Mouse (Mus musculus): Measurements from ENCODE around the gene Hormad1.
"Not testable (repeated sequence)": the region's sequence is repeated elsewhere in the genome, so short reads cannot be mapped to it uniquely, and the experiment has no call there.

Hormad1 gene

GRCm38 (mm10) chr3:95559437-95559836 lies at the start of gene Hormad1:
TSS of gene Hormad1 (plus strand) at chr3:95559677.
- DNase-seq = no peak

- peak; percentile 34 for DNase-seq
Observed at GRCm38 (mm10) chr3:95511611-95512180, 47.8 kb upstream of the Hormad1 start.

- DNase-seq = no peak
Observed at GRCm38 (mm10) chr3:95516614-95517041, 42.8 kb upstream of the Hormad1 start.

GRCm38 (mm10) chr3:95517493-95517898 lies 42.0 kb upstream of the Hormad1 start:
- peak; percentile 62 to 80 for DNase-seq

GRCm38 (mm10) chr3:95518891-95519290 lies 40.6 kb upstream of the Hormad1 start:
- no peak for DNase-seq

- DNase-seq = no peak
Observed at GRCm38 (mm10) chr3:95519315-95519714, 40.2 kb upstream of the Hormad1 start.

- DNase-seq = no peak
Observed at GRCm38 (mm10) chr3:95520100-95520499, 39.4 kb upstream of the Hormad1 start.

- DNase-seq = peak in 1 of 2 experiments; percentile 37
Observed at GRCm38 (mm10) chr3:95521168-95521567, 38.3 kb upstream of the Hormad1 start.

- peak in 1 of 2 experiments; percentile 21 for DNase-seq
Observed at GRCm38 (mm10) chr3:95523662-95524061, 35.8 kb upstream of the Hormad1 start.

GRCm38 (mm10) chr3:95524673-95525072 lies 34.8 kb upstream of the Hormad1 start:
- DNase-seq = no peak

- DNase-seq = no peak
Observed at GRCm38 (mm10) chr3:95526111-95526510, 33.4 kb upstream of the Hormad1 start.

- DNase-seq = peak in 1 of 2 experiments; percentile 27
Observed at GRCm38 (mm10) chr3:95526622-95527211, 32.8 kb upstream of the Hormad1 start, which contains the start of gene Ctss. TSS of gene Ctss (plus strand) at chr3:95526786.

- DNase-seq = no peak
Observed at GRCm38 (mm10) chr3:95529814-95530213, 29.7 kb upstream of the Hormad1 start.

GRCm38 (mm10) chr3:95531025-95531424 lies 28.5 kb upstream of the Hormad1 start:
- no peak for DNase-seq

- DNase-seq = no peak
Observed at GRCm38 (mm10) chr3:95533364-95533763, 26.1 kb upstream of the Hormad1 start.

GRCm38 (mm10) chr3:95534927-95535326 lies 24.6 kb upstream of the Hormad1 start:
- no peak for DNase-seq

GRCm38 (mm10) chr3:95538936-95539335 lies 20.5 kb upstream of the Hormad1 start:
- DNase-seq = no peak

GRCm38 (mm10) chr3:95539837-95540236 lies 19.6 kb upstream of the Hormad1 start:
- no peak for DNase-seq

- not testable (repeated sequence) for DNase-seq
Observed at GRCm38 (mm10) chr3:95541186-95541585, 18.3 kb upstream of the Hormad1 start.

GRCm38 (mm10) chr3:95542171-95542570 lies 17.3 kb upstream of the Hormad1 start:
- DNase-seq = no peak

GRCm38 (mm10) chr3:95542981-95543380 lies 16.5 kb upstream of the Hormad1 start:
- DNase-seq = no peak

GRCm38 (mm10) chr3:95550176-95550575 lies 9.3 kb upstream of the Hormad1 start:
- no peak for DNase-seq

- DNase-seq = no peak
Observed at GRCm38 (mm10) chr3:95553986-95554385, 5.5 kb upstream of the Hormad1 start.

GRCm38 (mm10) chr3:95560738-95561137 lies 1.3 kb downstream of the Hormad1 start:
- DNase-seq = no peak

- no peak for DNase-seq
Observed at GRCm38 (mm10) chr3:95561826-95562225, 2.3 kb downstream of the Hormad1 start.
